Mouse (Mus musculus): ENCODE results near the gene Ubl5.
"Not testable (repeated sequence)": the region's sequence is repeated elsewhere in the genome, so short reads cannot be mapped to it uniquely, and the experiment has no call there.

Gene Ubl5

DNA sequence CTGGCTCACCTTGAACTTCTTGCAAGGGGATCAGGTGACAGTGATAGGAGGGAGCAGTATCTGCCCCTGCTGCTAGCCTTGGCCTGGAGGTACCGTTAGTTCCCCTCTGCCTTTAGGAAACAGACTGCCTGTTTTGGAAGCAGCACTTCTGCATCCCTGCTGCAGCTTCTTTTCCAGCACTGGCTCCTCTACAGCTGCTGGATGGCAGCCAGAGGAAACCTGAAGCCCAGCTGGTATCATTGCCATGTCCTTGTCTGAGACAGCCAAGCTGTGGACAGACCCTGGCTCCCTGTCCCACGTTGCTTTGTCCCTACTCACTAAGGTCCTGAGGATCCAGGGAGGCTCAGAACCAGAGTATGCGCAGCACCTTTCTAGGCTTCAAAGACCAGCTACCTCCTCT lies 14.9 kb downstream of the Ubl5 start:
- DNase-seq (ENCODE audit: low read depth): no peak

DNA sequence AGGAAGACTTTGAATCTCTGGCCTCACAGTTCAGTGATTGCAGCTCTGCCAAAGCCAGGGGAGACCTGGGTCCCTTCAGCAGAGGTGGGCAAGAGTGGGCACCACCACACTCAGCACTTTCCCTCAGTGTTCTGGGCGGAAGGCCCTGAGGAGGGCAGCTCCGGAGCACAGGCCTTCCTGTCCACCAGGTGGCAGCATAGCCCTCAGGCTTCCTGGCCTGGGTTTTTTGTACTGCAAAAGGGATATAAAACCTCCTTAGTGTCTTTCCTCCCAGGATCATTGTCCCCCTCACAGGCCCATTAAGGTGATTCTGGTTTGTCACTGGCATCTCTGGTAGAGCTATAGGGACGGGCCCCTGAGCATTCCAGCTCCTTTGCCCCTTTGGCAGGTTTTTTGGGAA lies 19.6 kb downstream of the Ubl5 start:
- peak; percentile 79 for DNase-seq (ENCODE audit: low read depth)

DNA sequence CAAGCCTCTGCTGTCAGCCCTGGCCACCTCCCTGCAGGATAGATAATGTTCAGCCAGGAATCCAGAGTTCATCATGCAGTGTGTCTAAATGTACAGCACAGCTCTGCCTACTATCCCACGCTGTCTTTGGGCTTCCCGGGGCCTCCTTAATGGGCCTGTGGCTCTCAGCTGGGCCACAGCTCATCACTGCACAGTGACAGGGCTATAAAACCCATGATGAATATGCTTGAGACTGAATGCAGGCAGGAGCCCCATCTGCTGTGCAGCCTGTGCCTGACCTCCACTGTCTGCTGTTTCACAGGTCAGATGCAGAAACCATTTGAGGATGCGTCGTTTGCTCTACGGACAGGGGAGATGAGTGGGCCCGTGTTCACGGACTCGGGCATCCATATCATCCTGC lies 20.2 kb downstream of the Ubl5 start:
- DNase-seq (ENCODE audit: low read depth): no peak

DNA sequence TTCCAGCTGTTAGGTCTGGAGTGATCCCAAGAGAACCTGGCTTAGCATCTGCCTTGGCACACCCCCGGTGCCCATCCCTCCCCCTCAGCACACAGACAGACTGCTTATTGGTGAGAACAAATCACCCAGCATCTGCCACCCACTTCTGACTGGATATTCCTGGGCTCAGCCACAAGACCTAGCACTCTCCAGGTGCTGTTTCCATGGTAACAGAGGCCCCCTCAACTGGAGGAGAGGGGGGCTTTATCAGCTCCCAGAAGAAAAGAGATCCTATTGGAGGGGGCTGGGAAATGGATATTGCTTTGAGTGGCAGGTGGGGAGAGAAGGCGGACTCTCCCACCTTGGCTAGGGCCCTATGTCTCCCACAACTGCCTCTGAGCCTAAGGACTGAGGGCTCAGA lies 21.3 kb downstream of the Ubl5 start:
- DNase-seq (ENCODE audit: low read depth): no peak

DNA sequence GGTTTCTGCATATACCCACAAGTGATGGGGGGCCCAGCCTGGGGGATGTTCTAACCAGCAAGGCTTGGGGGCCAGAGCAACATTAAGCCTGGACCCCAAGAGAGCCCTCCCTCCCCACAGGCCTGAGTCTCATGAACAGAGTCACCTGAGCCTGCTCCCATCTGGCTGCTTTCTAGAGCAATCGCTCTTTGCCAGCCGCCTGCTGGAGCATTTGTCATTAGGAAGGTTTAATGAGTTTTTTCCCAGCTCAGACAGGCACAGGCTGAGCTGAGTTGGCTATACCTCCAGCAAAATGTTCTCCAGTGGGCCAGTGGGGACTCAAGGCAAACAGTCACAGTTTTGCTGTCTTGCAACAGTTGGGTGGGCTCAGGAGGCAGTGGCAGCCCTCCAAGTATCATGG lies 21.7 kb downstream of the Ubl5 start:
- DNase-seq (ENCODE audit: low read depth): no peak

DNA sequence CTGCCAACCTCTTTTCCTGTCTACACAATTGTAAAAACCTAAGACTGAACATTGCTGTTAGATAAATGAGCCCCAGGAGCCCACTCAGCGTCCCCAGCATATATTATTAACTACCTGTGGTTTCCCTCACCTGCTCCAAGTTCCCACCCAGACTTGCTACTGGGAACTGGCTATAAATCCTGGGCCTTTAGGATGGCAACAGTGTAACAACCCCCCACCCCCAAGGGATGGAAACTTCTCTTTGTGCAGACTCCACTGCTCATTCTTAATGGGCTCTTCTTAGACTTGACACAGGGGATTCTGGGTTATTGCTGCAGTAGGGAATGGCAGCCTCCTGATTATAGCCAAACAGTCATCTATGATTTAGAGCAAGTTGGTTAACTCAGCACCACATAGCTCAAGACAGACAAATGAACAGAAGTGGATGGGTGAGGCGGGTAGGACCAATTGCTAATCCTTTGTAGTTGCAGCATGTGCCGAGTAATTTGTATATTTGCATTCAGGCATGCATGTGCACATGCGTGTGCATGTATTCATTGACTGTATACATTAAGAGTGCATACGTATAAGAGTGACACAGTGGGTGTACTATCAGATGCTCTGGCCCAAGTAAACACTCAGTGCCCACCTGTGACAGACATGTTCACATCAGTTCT lies 22.4 kb downstream of the Ubl5 start:
- no peak for DNase-seq (ENCODE audit: low read depth)

DNA sequence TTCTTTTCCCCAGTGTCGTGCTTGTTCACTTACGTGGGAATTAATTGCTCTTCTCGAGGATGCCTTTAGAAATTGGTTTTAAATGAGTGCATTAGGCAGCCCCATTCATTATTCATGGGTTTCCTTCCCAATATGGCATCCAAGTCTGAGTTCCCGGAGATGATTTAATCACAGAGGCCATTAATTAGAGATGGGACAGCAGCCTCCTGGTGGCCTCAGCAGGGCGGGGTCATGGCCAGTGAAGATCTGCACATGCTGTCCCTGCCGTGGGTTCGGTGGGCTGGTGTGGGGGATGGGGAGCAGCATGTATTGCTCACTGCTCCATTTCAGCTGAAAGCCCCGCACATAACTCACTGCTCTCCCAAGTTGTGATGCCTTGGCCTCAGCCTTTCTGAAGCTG lies 23.2 kb downstream of the Ubl5 start:
- DNase-seq (ENCODE audit: low read depth): no peak

DNA sequence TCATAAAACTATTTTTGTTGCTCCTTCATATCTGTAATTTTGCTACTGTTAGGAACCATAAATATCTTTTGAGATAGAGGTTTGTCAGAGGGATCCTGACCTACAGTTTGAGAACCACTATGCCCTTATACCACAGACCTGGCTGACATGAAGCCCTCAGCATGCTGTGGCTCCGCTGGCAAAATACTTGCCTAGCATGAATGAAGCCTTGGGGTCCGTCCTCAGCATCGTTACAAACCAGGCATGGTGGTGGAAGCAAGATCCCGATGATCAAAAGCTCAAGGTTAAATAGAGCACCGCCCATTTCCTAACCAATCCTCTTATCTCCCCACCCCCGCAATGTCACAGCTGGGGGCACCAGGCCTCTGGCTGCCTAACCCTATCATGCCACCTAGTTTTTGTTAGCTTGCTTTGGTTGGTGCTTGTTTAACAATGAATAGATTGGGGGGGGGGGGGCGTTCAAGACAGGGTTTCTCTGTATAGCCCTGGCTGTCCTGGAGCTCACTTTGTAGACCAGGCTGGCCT lies 23.9 kb downstream of the Ubl5 start:
- DNase-seq (ENCODE audit: low read depth): no peak

DNA sequence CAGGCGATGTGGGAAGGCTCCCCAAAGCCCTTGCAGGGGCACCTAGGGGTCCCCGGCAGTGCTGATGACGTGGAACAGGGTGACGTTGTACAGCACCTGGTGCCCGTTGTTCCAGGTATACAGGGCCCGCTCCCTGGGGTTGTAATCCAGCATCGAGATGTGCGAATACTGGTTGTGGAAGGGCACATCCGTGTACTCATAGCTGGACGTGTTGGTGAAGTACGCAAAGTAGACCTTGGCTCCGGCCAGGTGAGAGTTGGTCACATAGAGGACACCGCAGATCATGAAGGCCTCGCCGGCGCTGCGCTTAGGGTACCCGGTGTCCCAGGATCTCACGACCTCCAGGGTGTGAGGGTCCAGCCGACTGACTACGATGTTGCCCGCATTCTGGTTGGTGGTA lies 25.4 kb downstream of the Ubl5 start:
- no peak for DNase-seq (ENCODE audit: low read depth)

DNA sequence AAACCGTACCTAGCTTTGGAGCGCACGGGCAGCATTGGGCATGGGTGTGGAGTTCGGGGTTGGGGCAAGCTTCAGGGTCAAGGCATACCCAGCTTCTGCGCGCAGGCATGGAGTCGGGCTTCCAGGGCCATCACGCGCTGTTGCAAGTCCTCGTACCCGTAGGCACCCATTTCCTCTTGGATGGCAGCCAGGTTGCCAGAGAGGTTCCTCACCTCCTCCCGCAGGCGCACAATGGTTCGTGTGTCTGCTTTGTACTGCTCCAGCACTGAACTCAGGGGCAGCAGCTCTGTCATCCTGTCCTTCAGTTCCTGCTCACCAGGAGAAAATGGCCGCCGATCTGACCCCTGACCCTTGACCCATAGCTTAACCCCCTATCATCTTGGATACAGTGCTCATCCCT lies 29.4 kb downstream of the Ubl5 start:
- DNase-seq (ENCODE audit: low read depth): no peak

DNA sequence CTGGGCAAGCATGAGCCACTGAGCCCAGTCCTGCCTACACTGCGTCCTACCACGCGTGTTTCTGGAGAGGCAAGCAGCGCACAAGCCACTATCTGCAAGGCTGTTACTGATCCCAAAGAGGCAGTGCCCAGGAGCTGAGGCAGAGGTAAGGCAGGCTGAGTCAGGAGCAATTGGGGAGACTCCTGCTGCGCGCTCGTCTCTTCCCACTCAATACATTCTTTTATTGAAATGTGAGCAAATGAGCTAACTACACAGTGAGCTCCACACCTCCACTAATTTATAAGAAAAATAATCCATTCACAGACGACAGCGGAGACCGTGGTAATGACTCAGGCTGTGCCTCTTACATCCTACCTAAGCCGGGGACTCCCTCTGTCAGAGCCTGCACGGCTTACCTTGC lies 35.2 kb downstream of the Ubl5 start:
- DNase-seq (ENCODE audit: low read depth): no peak

DNA sequence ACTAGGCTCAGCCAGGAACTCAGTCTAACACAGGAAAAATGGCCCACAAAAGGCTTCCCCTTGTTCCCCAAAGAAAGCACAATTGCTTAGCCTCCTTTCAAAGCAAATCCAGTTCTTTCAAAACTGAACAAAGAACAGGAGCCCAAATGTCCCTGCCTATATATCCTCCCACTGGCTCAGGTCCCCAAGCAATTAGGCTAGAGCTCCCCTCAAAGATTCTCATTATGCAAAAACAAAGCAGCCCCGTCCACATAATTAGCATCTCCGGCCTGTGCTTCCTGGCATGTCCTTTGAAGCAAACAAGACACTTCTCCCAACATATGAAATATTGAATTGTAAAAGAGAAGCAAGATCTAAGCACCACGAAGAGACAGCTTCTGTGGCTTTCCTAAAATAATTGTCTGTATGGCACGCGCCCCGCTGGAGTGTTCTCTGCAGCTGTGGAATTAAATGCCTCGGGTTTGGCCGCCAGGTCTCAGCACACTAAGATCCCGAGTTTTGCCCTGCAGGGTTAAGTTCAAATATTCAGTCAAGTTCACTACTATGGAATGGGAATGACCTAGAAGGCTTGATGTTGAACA lies 37.8 kb downstream of the Ubl5 start:
- no peak for DNase-seq (ENCODE audit: low read depth)

DNA sequence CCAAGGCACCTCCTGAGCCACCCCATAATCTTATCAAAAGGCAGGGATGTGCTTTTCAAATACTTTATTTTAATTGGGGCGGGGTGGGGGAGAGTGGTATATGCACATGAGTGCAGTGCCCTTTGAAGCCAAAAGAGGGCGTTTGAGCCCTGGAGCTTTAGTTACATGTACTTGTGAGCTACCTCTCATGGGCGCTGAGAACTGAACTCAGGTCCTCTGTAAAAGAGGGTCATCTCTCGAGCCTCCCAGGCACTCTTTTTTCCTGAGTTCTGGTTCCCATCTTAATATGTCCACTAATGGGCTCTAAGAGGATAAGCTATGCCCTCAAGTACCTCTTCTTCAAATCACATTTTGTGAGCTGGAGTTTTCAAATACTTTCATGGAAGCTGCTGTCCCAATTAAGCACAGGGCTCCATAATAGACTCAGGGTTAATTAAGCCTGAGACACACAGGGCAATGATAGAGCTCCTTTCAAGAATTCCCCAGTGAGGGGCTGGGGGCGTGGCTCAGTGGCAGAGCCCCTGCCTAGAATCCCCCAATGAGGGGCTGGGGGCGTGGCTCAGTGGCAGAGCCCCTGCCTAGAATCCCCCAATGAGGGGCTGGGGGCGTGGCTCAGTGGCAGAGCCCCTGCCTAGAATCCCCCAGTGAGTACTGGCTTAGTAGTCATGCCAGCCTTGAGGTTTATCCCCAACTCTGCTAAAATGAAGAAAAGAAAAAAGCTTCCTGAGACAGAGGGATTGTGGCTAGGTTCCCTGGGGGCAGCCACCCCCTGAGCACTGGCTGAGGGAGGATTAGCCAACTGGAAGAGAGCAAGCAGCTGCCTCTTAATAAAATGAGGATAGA lies 39.1 kb downstream of the Ubl5 start:
- no peak for DNase-seq (ENCODE audit: low read depth)

DNA sequence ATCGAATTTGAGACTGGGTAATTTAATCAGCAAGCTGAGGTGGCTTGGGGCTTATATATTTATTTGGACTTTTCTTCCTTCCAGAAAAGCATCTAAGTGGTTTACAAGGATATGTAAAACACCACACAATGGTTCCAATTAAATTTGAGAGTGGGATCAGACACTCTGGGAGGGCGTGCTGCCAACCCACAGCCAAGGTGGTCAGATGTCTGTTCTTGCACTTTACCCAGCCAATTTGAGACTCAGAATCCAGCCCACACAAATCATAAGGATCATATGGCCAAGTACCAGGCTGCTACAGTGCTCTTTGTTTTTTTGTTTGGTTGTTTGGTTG lies 39.7 kb downstream of the Ubl5 start:
- DNase-seq (ENCODE audit: low read depth): no peak

DNA sequence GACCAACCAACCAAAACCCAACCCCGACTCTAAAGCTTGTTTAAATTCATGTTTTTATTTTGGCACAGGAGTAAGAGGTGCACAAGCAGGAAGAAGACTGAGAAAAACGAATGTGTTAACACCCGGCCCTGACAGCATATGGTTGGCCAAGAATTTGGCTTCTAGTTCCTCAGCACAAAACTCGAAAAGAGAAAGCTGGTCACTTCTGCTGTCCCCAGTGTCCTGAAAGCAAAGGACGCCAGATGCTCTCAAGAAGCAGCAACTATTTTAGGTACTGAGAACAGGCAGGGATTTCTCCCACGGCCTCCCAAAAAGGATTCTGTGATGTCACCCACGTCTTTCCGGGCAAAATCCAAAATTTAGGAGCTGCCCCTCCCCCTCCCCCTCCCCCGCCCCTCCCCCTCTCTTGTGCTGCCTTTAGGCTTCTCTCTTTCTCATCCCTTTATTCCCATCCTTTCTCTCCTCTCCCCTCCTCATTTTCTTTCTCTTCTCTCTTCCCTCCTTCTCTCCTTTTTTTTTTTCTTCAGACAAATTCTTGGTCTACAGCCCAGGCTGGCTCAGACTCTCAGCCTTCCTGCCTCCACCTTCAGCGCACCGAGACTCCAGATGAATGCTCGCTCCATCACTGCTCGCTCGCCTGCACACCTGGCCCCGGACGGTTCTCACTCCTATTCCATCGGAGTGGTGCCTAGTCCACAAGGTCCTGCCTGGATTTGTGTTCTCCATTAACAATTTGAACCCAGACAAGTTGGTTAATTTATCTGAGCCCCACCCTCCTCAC lies 42.6 kb downstream of the Ubl5 start:
- DNase-seq (ENCODE audit: low read depth): no peak

DNA sequence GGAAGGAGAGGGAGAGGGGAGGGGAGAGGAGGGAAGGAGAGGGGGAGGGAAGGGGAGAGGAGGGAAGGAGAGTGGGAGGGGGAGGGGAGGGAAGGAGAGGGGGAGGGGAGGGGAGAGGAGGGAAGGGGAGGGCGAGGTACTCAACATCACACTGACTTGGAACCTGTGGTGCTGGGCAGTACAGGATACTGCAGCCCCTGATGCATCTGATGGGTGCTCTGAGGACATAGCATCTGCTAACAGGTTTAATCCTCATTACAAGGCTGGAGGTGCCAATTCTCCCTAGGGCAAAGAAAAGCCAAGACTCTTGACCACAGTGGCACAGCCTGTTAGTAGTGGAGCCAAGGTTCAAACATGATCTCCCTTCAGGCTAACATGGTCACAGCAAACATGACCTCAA lies 46.7 kb downstream of the Ubl5 start:
- no peak for DNase-seq (ENCODE audit: low read depth)

DNA sequence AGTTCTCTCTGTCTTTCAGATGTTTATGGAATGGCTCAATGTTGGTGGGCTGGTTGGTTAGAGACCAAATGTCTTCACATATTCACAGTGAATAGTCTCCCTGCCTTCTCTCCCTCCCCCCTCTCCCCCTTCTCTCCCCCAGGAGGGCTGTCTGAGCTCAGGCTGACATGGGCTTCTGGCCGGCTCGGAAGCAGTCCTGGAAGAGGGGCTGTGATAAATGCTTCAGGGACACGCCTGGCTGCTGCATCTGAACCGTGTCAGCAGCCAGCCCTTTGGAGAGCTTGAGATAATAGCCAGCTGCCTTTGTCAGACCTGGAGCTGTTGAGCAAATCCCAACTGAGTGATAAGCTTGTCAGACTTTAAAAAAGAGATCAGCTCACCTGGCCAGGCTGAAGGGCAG lies 47.2 kb downstream of the Ubl5 start:
- DNase-seq (ENCODE audit: low read depth): no peak

DNA sequence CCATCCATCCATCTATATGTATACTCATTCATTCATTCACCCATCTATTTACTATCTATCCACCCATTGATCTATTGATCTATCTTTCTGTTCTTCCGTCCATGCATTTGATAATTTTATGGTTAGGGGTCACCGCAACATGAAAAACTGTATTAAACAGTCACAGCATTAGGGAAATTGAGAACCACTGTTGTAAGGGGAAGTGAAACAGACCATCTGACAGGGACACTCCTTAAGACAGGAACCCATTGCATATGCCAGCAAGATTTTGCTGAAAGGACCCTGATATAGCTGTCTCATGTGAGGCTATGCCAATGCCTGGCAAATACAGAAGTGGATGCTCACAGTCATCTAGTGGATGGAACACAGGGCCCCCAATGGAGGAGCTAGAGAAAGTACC lies 47.8 kb downstream of the Ubl5 start:
- not testable (repeated sequence) for DNase-seq (ENCODE audit: low read depth)

DNA sequence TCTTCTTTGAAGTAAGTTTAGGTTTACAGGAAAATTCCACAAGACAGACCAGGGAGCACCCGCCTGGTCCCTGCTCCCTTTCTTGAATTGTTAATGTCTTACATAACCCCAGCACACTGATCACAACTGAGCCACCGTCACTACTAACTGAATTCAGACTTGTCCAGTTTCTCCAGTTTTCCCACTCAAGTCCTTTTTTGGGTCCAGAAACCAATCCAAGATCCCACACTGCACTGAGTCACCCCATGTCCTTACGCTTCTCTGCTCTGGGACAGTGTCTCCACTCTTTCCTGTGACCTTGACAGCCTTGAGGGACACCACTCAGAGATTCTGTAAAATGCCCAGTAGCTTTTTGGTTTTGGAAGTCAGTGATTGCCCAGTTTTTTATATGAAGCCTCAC lies 50.2 kb downstream of the Ubl5 start:
- DNase-seq (ENCODE audit: low read depth): no peak

DNA sequence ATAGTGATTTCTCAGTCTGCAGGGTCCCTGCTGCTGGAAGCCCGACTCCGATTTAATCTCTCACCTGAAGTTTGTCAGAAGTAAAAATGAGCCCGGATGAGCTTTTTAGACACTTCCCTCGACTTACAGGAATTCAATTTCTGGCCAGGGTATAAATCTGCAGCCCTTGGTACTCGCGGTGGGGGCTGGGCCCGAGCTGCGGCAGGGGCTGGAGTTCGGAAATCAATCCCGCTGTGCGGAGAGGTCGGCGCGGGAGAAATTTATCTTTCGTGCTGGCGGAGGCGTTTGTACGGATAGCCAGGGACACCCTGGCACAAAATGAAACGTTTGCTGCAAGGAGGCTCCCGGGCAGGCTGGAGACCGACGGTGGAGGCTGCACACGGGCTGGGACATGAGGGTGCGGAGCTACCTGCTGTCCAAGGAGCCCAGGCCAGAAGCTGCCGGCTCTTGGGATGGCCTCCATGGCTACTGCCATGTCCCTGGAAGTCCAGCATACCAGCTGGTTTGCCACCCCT lies 52.1 kb downstream of the Ubl5 start:
- no peak for DNase-seq (ENCODE audit: low read depth)

DNA sequence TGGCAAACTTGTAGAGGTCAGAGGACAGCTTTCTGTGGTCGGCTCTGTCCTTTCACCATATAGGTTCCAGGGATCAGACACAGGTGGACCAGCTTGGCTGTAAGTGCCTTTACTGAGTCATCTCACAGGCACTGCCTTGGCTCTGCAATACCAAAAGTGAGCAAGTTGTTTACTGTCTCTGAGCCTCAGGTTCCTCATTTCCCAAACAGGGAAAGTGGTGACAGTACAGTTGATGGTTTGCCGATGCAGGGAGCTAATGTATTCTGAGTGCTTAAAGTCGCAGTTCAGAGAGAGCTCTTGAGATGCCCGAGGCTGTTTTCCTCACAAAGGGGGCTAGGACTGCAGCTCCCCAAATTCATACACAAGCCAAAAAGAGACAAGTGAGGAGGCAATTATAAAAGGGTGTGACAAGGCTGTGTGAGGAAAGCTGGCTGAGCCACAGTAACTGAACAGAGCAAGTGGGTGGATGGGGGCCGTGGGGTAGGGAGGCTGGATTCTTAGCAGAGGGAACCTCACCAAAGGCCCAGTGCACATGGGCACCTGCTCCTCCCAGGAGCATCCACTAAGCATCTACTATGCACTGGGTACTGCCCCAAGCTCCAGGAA lies 53.5 kb downstream of the Ubl5 start:
- no peak for DNase-seq (ENCODE audit: low read depth)

Data from NIH3T3 (cell line).